Mouse (Mus musculus) lung, adult 2 months (tissue): ENCODE measurements at regions not wholly inside any gene's neighbourhood (a gene's known extent, or its start where the extent isn't known, plus 50 kb on each side); places are given as distances from the start of the nearest gene placed in this dataset.

Experiments
- CTCF ChIP-seq: fragments of 200-500 bp; IDR thresholded peaks from 2 replicates; pipeline ENCODE4 v1.5.1; 2011; ENCODE audit warnings: mild to moderate bottlenecking, low read length, control low read depth; ENCODE audit not compliant: insufficient read depth
- POLR2A ChIP-seq: fragments of 200-500 bp; IDR thresholded peaks from 2 replicates; pipeline ENCODE4 v1.6.1; 2011; ENCODE audit warnings: low read depth, mild to moderate bottlenecking, control low read depth, low read length, borderline replicate concordance; ENCODE audit errors: extremely low read depth

DNA sequence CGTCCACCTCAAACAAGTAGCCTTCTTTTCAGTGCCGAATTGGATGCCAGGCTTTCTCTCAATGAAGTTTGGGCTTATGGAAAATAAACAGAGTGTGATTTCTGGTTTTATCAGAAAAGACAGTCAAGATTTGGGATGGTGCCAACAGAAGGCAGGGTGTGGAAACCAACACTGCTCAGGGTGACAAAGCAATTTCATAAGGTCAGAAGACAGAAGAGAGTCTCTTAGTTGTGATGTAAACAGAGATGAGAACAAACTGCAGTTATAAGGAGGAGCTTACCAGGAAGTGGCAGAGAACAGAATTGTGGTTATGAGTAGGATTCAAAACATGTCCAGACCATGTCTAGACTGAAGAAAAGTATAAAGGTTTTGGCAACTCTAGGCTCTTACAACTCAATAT, 714.3 kb upstream of the Arpp21 start:
- TF ChIP-seq CTCF (no peak), POLR2A (no peak)
